In genomic region chr8:127338183-127338582, GRCm38 (mm10) we compare ENCODE assay signal across 18 mouse cellular contexts.
"Had no signal": no experiment of that assay in that cellular context is flagged by ENCODE, and none has a peak within 500 bp of the region (broad histone marks: within the 10 kb centered on the region; RNA-seq: fewer than 3 reads in every experiment).

No protein-coding gene starts in this region.

- H3K4me2 ChIP-seq: limb, embryonic 12.5 days; limb, embryonic 15.5 days; liver, embryonic 11.5 days; lung, embryonic 14.5 days; midbrain, embryonic 12.5 days; midbrain, embryonic 15.5 days; neural tube, embryonic 13.5 days had no signal

- H3K9ac ChIP-seq: limb, embryonic 12.5 days; limb, embryonic 15.5 days; liver, embryonic 14.5 days; liver, postnatal 0 days; lung, embryonic 14.5 days; midbrain, embryonic 12.5 days; midbrain, embryonic 15.5 days; neural tube, embryonic 13.5 days had no signal

- DNase-seq: kidney, postnatal 14 days; kidney, postnatal 4 days; left cerebral cortex, postnatal 4 days; liver, postnatal 0 days; lung, embryonic 14.5 days; thymus, adult 2 months; thymus, postnatal 14 days; thymus, postnatal 4 days had no signal

- H3K27me3 ChIP-seq: limb, embryonic 12.5 days; limb, embryonic 15.5 days; midbrain, embryonic 12.5 days; midbrain, embryonic 15.5 days; neural tube, embryonic 13.5 days had no signal

- H3K27ac ChIP-seq: limb, embryonic 12.5 days; limb, embryonic 15.5 days; liver, embryonic 14.5 days; macrophage; midbrain, embryonic 12.5 days; midbrain, embryonic 15.5 days; neural tube, embryonic 13.5 days; stomach, postnatal 0 days had no signal

- H3K4me3 ChIP-seq: limb, embryonic 12.5 days; limb, embryonic 15.5 days; midbrain, embryonic 12.5 days; midbrain, embryonic 15.5 days; neural tube, embryonic 13.5 days had no signal

- ATAC-seq: liver, postnatal 0 days; lung, postnatal 0 days; midbrain, embryonic 15.5 days had no signal

- H3K4me1 ChIP-seq: midbrain, embryonic 12.5 days had no signal

- H3K9me3 ChIP-seq: limb, embryonic 12.5 days; limb, embryonic 15.5 days; midbrain, embryonic 12.5 days; midbrain, embryonic 15.5 days; neural tube, embryonic 13.5 days had no signal

- H3K36me3 ChIP-seq: limb, embryonic 15.5 days; midbrain, embryonic 12.5 days; midbrain, embryonic 15.5 days; neural tube, embryonic 13.5 days had no signal
